Mouse (Mus musculus) spleen, adult 2 months (tissue): ENCODE data around the gene Creb1.

Experiments used
- CTCF ChIP-seq: fragments of 200-500 bp; IDR thresholded peaks from 2 replicates; pipeline ENCODE4 v1.5.1; 2011; ENCODE audit warnings: mild to moderate bottlenecking, inconsistent platforms; ENCODE audit not compliant: insufficient read depth, insufficient read length, insufficient replicate concordance; ENCODE audit errors: extremely low read depth
- POLR2A ChIP-seq: fragments of 200-500 bp; IDR thresholded peaks from 2 replicates; pipeline ENCODE4 v1.6.1; 2011; ENCODE audit warnings: low read depth, low read length, inconsistent platforms

DNA sequence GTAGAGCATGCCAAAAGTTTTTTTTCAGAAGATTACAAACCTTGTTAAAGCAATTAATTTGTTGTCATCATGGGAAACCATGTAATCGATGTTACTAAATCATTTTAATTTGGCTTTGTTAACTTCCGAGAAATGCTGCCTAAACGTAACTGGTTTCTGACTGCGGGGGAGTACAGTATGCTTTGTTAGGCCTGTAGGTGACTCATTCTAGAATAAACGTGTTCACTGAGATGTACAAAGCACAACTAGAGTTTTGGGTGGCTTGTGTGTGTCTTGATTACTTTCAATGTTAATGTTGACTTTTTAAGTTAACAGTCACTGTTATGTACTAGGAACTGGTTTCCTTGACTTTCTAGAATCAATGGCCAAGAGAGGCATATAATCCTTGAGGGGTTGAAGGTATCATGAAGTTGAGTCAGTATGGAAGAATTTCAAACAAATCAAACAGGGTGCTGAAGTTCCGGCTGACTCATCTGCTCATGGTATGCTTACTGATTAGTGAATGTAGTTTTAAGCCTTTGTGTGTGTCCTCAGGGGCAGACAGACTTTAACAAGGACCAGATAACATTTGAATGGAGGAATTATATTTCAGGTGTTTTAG lies 68.9 kb downstream of the Creb1 start:
- TF ChIP-seq CTCF: no peak
- TF ChIP-seq POLR2A: no peak
